Mouse (Mus musculus) kidney, postnatal 4 days (tissue): Measurements from ENCODE around the gene 1700057G04Rik.
"Not testable (repeated sequence)": the region's sequence is repeated elsewhere in the genome, so short reads cannot be mapped to it uniquely, and the experiment has no call there.

Experiments used
- DNase-seq, 2 experiments: peaks; one replicate each; pipeline ENCODE4 v3.0.0; 2021; ENCODE audit warnings: mixed read lengths in 2 of 2

The 1700057G04Rik gene

GRCm38 (mm10) chr9:92305620-92306220, 3.5 kb upstream of the 1700057G04Rik start:
- DNase-seq = no peak

DNA sequence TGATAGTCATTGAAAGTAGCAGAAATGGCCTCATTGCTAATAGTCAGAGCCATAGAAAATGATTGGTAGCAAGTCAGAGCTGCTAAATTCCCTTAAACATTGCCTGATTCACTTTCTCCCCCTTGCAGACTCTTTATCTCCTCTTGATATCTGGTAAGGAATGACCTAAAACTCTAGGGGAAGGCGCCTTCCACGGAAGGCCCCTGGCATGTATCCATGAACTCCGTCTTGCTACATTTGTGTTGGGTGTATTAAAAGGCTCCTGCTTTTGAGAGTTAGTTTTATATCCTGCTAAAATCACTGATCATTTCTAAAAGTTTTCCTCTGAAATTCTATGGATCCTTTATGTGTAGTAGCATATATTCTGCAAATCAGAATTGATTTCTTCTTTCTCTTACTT, 7.6 kb downstream of the 1700057G04Rik start:
- no peak for DNase-seq

- not testable (repeated sequence) for DNase-seq
These were observed 16.8 kb downstream of the 1700057G04Rik start for GRCm38 (mm10) chr9:92325936-92326335.

DNA sequence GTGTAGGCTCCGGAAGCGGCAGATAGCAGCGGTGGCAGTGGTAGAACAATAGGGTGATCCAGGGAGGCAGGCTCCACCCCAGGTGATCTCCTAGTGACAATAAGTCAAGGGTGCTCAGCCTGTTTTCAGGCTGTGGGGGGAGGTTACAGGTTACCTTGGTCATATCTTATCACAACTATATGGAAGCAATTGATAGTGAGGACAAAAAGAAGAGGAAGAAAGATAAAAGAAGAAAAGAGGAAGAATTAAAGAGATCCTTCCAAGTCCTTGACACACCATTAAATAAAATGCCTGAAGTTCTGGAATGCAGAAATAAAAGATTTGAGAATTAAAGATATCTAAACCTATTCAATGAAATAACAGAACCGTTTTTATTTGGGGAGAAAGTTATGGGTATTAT, 17.6 kb downstream of the 1700057G04Rik start:
- no peak for DNase-seq

GRCm38 (mm10) chr9:92331383-92331782, 22.2 kb downstream of the 1700057G04Rik start:
- DNase-seq = no peak

GRCm38 (mm10) chr9:92334845-92335244, 25.7 kb downstream of the 1700057G04Rik start:
- no peak for DNase-seq

DNA sequence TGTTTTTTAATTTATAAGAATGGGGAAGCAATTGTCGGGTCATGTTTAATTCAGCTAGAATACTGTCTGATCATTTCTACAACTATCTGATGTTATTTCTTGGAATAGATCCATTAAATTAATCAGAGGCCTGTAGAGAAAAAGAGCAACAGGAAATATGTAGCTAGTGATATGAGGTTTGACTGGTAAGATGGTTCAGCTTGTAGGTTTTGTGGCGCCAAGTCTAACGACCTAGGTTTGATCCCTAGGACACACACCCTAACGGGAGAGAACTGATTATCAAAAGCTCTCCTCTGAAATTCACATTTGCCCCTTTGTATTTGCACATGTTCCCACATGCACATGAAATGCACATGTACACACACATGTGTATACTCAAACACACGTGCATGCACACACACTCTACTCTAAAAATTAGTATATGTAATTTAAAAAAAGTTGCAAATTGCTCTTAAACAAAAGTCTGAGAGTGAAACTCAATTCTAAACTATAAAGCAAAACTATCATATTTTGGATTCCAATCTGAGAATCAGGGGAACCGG, 26.2 kb downstream of the 1700057G04Rik start:
- DNase-seq = no peak

- DNase-seq = no peak
These were observed 27.9 kb downstream of the 1700057G04Rik start for GRCm38 (mm10) chr9:92337063-92337462.

DNA sequence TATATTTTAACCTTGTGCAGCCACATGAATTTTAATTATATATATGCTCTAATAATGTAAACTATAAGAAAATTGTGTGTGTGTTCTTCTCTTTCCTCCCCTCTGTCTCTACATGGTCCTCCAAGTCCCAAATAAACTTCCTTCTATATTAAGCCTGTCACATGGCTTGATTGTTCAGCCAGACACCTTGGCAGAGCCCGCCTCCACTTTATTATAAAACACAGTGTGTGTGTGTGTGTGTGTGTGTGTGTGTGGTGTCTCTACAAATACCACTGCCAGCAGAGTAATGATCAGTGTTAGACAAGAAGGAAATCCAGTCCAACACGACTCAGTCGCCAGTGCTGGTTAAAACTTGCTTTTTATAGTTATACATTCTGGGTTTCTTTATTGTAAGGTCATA, 28.5 kb downstream of the 1700057G04Rik start:
- no peak for DNase-seq

DNA sequence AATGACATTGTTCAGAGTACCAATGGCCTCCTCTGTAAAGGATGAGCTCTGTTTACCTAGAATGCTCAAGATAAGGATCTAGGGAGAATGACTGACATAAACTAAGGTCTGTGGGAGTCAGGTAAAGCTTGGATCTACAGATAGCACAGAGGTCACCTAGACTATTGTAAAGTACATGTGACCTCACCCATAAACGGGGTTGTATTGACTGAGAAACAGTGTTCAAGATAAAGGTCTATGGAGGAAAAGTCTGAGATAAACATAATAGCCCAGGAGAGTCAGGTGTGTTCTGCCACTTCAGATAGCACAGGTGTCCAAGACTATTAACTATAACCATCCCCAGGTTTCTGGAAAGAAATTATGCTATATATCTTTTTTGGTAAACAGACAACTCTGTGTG, 29.8 kb downstream of the 1700057G04Rik start:
- DNase-seq = no peak

DNA sequence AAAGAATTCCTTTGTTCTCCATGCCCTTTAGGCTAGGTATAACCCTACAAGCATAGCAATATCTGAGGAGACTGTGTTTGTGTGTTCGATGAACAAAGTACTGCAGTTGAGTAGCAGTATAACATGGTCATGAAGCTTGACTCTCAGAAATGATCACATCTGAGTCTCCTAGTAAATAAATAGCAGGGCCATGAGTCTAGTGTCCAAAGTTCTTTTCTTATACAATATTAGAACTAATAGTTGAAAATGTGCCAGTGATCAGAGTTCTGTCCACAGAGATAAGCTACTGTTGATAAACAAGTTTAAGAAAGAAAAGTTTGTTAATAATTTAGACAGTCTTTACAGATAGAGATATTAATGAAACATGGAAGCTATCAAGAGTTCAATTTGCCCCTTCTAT, 42.7 kb downstream of the 1700057G04Rik start:
- no peak for DNase-seq

- peak in 1 of 2 experiments; percentile 12 for DNase-seq
These were observed 44.1 kb downstream of the 1700057G04Rik start for GRCm38 (mm10) chr9:92353306-92353705.

- no peak for DNase-seq
These were observed 51.6 kb downstream of the 1700057G04Rik start for GRCm38 (mm10) chr9:92360691-92361310.

- no peak for DNase-seq
These were observed 54.3 kb downstream of the 1700057G04Rik start for GRCm38 (mm10) chr9:92363478-92363877.

GRCm38 (mm10) chr9:92368920-92369319, 59.7 kb downstream of the 1700057G04Rik start:
- DNase-seq = no peak

DNA sequence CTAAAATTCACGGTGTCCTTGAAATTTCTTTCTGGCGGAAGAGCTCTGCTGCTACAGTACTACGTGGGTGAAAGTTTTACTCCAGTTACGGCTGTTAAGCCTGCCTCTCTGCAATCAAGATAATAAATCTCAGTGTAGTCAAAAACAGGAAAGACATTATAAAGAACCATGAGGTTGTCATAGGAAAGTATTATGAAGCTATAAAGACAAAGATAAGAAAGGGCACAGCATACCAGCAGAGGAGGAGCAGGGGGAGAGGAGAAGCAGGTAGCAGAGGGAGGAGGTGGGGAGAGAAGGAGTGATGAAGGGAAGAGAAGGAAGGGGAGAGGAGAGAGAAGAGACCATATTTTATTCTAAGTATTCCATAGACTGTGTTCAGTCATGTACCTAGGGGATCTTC, 64.7 kb downstream of the 1700057G04Rik start:
- DNase-seq = no peak

GRCm38 (mm10) chr9:92374705-92375199, 65.6 kb downstream of the 1700057G04Rik start:
- DNase-seq = peak in 1 of 2 experiments; percentile 21

GRCm38 (mm10) chr9:92375378-92375777, 66.2 kb downstream of the 1700057G04Rik start:
- DNase-seq = peak in 1 of 2 experiments; percentile 19

GRCm38 (mm10) chr9:92377967-92378366, 68.8 kb downstream of the 1700057G04Rik start:
- no peak for DNase-seq

GRCm38 (mm10) chr9:92379240-92379639, 70.1 kb downstream of the 1700057G04Rik start:
- no peak for DNase-seq

DNA sequence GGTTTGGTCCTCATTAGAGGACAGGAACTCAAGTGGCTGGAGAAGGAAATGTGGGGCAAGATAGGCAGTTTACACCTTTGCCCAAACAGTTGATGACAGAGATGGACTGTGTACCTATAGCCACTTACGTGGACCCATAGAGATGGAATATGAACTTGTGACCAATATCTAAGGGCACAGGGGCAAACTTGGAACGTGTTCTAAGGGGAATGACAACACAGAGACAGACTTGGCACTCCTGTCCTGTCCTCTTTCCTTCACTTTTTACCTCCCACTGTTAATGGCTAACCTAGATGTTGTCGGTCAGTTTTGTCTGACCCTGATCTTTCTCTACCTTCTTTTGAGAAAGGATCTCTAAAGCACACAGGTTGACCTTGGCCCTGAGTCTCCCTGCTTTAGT, 74.2 kb downstream of the 1700057G04Rik start:
- no peak for DNase-seq

DNA sequence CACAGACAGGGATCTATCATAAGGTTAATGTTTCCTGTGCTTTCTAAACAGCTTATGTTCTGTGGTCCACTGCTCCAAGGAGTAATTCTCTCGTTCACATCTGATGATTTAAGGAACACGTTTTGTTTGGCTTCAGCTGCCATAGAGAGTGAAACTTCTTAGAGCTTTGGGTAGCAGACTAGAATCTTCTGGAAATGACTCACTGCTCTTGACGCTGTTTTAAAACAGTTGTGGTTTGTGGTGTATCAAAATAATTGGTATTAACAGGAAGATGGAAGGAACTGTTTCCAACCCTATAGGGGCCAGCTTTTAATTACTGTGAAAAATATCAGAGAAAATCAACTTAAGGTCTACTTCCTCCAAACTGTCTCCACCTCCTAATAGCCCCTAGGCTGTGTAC, 75.2 kb downstream of the 1700057G04Rik start:
- DNase-seq = no peak

GRCm38 (mm10) chr9:92385831-92386230, 76.7 kb downstream of the 1700057G04Rik start:
- no peak for DNase-seq

GRCm38 (mm10) chr9:92386871-92387270, 77.7 kb downstream of the 1700057G04Rik start:
- no peak for DNase-seq
